Mouse (Mus musculus): ENCODE results near the gene Glt1d1.
A peak's percentile ranks its signal among the peaks of the same experiment; 100 is the strongest.

The Glt1d1 gene

GRCm38 (mm10) chr5:127633188-127633587, 1.1 kb downstream of the Glt1d1 start:
- DNase-seq = no peak

GRCm38 (mm10) chr5:127633666-127634065, 1.6 kb downstream of the Glt1d1 start:
- DNase-seq = no peak

GRCm38 (mm10) chr5:127637622-127638021, 5.6 kb downstream of the Glt1d1 start:
- no peak for DNase-seq

GRCm38 (mm10) chr5:127638177-127638576, 6.1 kb downstream of the Glt1d1 start:
- no peak for DNase-seq

GRCm38 (mm10) chr5:127639067-127639605, 7.1 kb downstream of the Glt1d1 start:
- no peak for DNase-seq

GRCm38 (mm10) chr5:127639635-127640034, 7.6 kb downstream of the Glt1d1 start:
- DNase-seq = no peak

- DNase-seq = peak; percentile 26
Observed at GRCm38 (mm10) chr5:127640359-127640758, 8.3 kb downstream of the Glt1d1 start.

GRCm38 (mm10) chr5:127641185-127641958, 9.3 kb downstream of the Glt1d1 start:
- no peak for DNase-seq

DNA sequence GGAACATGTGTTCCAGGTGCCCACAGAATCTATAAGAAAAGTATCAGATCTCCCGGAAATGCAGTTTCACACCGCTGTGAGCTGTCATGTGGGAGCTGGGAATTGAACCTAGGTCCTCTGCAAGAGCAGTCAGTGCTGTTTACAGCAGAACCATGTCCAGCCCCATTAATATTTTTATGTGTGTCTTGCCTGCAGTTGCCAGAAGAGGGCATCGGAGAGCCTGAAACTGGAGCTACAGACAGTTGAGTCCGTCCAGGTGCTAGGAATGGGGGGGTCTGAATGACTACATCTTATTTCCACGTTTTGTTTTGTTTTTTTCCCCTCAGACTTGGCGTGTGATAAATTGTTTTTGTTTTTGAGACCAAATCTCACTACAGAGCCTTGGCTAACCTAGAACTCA, 16.0 kb downstream of the Glt1d1 start:
- DNase-seq = peak; percentile 13

DNA sequence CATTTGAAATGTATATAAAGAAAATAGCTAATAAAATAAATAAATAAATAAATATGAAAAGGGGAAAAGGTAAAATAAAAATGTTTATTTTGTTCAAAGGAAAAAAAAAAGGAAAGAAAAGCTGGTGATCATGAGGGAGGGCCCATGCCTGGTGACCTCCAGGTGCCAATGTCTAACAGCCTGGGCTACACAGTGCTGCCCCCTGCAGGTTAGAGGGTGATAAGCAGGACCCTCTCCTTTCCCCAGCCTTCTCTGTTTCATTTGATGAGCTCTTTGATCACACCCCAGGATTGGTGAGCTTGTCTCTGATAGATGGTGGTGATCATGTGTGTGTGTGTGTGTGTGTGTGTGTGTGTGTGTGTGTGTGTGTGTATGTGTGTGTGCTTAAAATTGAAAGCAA, 17.0 kb downstream of the Glt1d1 start:
- peak; percentile 23 for DNase-seq

DNA sequence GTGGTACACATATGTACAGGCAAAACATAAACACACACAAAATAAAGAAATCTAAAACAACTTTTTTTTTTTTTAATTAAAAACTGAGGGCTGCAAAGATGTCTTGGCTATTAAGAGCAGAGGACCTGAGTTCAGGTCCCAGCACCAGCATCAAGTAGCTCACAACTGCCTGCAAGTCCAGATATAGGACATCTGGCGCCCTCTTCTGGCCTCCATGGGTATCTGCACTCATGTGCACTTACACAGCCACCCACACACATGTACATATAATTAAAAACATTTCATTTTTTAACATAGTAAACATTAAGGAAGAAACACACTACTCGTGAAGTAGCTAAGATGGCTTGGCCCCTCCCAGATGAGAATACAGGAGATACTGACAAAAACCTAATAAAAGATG, 26.2 kb downstream of the Glt1d1 start:
- DNase-seq = no peak

DNA sequence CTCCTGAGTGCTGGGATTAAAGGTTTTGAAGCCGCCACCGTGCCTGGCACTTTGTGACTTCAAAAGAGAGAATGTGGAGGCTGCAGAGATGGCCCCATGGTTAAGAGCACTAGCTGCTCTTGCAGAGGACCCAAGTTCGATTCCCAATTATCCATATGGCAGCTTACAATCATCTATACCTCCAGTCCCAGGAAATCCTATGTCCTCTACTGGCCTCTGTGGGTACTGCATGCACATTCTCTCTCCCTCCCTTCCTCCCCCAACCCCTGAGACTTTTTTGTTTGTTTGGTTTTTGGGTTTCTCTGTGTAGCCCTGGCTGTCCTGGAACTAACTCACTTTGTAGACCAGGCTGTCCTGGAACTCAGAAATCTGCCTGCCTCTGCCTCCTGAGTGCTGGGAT, 27.2 kb downstream of the Glt1d1 start:
- no peak for DNase-seq

DNA sequence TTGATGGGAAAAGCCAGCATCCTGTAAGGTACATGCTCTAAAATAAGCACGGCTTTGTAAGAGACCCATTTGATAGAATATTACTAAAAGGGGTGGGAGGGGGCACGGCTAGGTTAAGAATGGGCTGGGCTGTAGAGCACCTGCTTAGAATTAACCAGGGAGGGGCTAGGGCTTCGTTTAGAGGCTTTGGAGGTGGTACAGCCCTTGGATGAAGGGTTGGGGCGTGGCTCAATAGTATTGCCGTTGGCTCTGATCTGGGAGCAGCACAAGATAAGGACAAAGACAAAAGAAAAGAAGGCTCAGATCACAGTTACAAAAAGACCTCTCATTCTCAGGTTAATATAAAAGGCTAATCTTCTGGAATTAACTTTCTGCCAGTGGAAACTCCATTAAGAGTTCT, 28.2 kb downstream of the Glt1d1 start:
- no peak for DNase-seq

GRCm38 (mm10) chr5:127660979-127661378, 28.9 kb downstream of the Glt1d1 start:
- no peak for DNase-seq

DNA sequence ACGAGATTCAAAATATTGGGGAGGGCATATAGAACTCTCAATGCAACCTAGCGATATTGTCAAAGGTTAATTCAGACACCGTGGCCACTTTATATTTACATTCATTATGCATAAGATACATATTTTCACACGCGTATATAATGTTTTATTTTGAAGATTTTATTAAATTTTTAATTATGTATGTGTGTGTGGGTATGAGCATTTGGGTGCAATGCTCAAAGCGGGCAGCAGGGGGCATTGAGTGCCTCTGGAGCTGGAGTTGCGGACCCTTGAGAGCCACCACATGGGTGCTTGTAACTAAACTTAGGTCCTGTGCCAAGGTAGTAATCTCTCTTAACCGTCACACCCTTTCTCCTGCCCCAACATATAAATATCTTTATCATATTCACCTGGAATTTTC, 41.9 kb downstream of the Glt1d1 start:
- no peak for DNase-seq

- DNase-seq = no peak
Observed at GRCm38 (mm10) chr5:127677561-127677960, 45.5 kb downstream of the Glt1d1 start.

DNA sequence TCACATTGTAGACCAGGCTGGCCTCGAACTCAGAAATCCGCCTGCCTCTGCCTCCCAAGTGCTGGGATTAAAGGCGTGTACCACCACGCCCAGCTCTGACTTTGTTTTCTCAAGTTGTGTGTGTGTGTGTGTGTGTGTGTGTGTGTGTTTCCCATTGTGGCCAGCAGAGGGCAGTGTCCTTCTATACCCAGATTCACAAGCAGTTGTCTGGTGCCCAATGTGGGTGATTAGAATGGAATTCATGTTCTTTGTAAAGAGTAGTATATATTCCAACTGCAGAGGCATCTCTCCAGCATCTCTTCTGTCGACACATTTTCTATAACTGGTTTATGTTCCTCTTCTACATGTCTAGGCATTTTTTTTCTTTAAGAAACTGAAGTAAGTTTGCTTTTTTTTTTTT, 46.4 kb downstream of the Glt1d1 start:
- no peak for DNase-seq

DNA sequence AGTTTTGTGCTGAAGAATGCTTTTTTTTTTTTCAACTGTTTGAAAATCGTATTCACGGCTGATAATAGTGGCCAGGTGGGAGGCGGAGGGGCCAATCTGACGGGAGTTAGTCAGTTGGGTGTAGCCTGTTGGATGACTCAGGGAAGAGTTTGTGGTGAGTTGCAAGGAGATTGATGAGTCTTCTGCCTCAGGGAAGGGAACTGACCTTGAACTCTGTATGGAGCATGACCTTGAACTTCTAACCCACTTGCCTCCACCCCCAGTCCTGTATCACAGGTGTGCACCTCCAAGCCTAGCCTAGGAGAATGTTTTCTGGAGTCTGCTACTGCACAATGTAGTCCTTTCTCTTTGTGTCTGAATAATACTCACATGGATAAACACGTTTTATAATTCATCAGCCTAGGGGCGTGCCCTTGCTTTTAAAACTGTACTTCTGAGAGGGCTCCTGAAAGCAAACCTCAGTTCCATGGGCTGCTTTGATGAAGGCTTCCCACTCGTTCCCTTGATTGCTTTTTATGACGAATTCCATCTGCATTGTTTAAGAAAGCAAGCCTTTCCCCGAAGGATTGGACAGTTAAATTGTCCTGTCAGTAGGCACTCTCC, 56.6 kb downstream of the Glt1d1 start:
- no peak for DNase-seq

GRCm38 (mm10) chr5:127691085-127691484, 59.0 kb downstream of the Glt1d1 start:
- no peak for DNase-seq

GRCm38 (mm10) chr5:127691581-127691980, 59.5 kb downstream of the Glt1d1 start:
- DNase-seq = no peak

DNA sequence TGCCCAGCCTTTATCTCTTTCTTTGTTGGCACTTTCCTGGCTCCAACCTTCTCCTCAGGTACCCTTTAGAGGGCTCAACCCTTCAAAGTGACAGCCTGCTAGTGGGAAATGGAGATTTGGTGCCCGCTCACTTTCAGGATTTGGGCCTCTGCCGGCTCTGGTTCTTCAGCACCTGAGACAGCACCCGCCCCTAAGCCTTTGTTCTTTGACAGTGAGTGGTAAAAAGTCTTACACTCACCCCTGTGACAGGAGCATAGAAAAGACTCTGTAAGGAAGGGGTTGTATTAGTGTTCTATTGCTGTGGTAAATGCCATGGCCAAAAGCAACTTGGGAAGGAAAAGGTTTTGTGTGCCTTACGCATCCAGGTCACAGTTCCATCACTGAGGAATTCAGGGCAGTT, 63.8 kb downstream of the Glt1d1 start:
- no peak for DNase-seq

DNA sequence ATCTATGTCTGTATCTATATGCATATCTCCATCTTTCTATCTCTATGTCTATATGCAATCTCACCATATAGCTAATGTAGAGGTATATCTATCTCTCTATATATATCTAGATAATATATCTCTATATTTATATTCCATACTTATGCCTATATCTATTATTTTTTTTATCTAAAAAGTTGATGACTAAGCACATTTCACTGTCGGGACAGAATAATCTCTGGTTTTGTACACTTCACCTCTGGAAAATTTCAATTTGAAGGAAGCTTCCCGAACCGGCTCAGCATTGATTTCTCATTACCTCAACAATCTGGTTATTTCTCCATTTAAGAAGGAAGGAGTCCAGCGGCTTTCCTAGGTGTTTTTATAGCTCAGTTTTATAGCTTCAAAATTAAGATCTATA, 64.5 kb downstream of the Glt1d1 start:
- DNase-seq = no peak

- no peak for DNase-seq
Observed at GRCm38 (mm10) chr5:127698525-127698924, 66.5 kb downstream of the Glt1d1 start.

- no peak for DNase-seq
Observed at GRCm38 (mm10) chr5:127699679-127700078, 67.6 kb downstream of the Glt1d1 start.

- peak; percentile 6 for DNase-seq
Observed at GRCm38 (mm10) chr5:127700156-127700555, 68.1 kb downstream of the Glt1d1 start.
